Mouse (Mus musculus): Measurements from ENCODE around the gene Sp100.

Sp100 gene

GRCm38 (mm10) chr1:85697721-85698493 lies 48.1 kb downstream of the Sp100 start:
- no peak for DNase-seq (ENCODE audit: low read depth)

DNA sequence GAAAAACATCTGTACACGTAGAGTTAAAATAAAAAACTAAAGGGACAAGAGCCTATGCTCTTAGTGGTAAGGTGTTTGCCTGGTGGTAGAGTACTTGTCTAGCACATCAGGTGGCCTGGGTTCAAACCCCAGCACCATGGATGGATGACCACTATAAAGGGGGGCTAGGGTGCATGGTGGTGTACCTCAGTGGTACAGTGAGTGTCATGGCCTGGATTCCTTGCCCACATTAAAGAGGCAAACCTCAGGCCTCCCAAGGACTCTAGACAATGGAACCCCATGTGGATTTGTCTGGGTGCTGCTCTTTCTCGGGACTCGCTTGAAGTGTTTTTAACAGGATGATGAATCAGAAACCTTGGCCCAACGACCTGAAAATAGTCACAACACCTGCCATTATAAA lies 52.7 kb downstream of the Sp100 start:
- no peak for DNase-seq (ENCODE audit: low read depth)

GRCm38 (mm10) chr1:85703245-85704186 lies 53.7 kb downstream of the Sp100 start:
- peak; percentile 91 for DNase-seq (ENCODE audit: low read depth)

- DNase-seq (ENCODE audit: low read depth) = no peak
Measured at GRCm38 (mm10) chr1:85705552-85705951, 55.8 kb downstream of the Sp100 start.

GRCm38 (mm10) chr1:85706754-85707153 lies 57.0 kb downstream of the Sp100 start:
- no peak for DNase-seq (ENCODE audit: low read depth)

- DNase-seq (ENCODE audit: low read depth) = no peak
Measured at GRCm38 (mm10) chr1:85714501-85714900, 64.7 kb downstream of the Sp100 start.

DNA sequence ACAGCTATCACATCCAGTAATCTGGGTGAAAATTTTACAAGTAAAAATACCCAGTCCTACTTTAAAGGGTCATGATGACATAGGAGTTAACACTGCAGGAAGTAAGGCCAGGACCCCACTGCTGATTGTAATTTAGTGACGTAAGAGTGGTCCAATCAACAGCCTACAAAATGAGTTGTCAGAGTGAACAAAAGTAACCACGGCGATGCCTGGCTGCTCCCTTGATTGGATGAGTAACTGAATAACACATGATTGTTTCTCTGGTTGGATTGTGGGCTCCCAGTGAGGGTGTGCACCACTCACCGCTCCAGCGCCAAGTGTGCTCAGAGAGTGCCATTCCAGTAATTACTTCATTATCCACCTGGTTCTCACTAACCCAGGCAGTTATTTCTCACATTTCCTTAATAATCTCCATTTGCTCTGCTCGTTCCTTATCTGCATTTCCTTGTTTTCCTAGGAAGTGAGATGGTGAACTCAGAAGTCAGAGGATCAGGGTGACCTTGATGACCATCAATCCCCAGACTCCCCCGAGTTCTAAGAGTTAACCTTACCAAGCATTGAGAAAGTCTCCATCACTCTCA lies 66.7 kb downstream of the Sp100 start:
- DNase-seq (ENCODE audit: low read depth) = no peak

GRCm38 (mm10) chr1:85719049-85719448 lies 69.3 kb downstream of the Sp100 start:
- DNase-seq (ENCODE audit: low read depth) = no peak

DNA sequence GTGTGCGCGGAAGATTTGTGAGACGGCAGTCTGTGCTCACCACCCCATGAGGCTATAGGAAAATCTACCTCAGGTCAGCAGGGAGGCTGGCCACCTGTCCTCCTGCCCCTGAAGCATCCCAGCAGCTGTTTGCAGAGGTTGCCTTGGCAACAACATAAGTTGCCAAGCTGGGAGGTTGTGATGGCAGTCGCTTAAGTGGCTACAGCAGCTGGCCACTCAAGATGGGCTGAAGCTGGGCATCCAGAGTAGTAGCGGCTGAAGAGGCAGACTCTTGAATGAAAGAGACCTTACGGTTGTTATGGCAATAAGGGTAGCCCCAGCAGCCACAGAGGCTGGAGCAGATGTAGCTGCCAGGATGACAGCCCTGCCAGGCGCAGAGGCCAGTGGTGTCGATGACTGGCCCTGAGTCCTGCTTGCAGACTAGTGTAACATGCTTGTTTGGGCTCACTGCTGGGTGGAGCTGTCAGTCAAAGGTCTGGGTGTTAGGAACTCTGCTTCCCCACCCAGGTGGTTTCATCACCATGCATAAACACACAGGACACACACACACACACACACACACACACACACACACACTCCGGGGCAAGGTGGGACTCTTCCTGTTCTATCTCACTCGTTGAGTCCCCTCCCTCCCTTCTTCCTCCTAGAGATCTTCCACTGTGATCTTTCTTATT lies 70.6 kb downstream of the Sp100 start:
- no peak for DNase-seq (ENCODE audit: low read depth)

- DNase-seq (ENCODE audit: low read depth) = no peak
Measured at GRCm38 (mm10) chr1:85730471-85730870, 80.7 kb downstream of the Sp100 start.

DNA sequence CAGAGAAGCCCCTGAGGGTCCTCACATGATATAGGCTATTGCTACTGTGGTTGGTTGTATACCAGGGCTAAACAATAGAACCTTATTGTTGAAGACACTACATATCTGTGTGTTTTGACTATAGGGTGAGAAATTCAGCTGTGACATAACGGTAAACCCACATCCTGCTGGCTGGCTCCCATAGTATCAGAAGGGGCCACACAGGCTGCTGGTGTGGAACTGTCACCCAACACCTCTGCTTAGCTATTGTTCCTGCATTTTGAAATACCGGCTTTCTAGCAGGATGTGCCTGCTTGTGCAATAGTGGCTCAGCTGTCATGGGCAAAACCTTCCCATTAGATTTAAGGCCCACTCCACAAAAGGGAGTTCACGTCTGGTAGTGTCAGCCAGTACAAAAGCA lies 82.8 kb downstream of the Sp100 start:
- no peak for DNase-seq (ENCODE audit: low read depth)

DNA sequence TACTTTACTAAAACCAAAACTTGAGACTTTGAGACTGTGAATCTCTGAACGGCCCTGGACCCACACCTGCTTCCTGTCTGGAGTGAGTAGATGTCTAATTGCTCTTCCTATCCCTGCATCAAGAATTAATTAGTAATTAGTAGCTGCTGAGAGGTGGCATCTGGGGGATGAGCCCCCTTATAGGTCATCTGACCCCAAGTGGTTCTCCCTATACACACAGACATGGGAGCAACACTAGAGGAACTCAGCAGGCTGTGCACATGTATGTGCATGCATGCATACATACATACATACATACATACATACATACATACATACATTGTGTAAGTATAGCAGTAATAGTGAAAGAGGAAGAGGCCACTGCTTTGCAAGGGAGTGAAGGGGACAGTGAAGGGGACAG lies 84.7 kb downstream of the Sp100 start:
- no peak for DNase-seq (ENCODE audit: low read depth)

DNA sequence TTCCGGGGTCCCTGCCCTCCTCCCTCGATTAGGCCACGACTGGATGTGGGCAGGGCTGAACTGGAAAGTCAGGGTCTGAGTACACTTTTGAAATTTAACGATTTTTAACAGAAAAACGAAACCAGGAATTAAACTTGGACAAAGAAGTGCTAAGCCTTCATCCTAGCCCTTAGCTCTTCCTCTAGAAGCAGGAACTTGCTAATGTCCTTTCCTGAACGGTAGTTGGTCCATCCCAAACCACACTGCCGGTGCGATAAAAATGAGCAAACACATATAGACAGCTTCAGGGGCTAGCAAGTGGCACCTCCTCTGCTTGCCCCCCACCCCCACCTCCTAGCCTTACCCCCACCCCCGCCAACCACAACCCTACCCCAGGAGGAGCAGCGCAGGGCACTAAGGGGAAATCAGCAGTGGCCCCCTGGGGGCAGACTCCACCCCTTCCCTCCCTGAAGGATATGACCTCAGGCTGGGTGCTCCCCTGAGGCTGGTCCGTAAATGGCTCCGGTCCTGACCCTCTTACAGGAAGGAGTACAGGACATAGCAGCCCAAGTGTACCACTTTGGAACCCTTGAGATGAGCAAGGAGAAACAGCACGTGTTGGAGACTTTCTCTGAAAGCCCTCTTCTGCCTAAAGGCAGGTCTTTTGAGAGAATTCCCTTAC lies 85.8 kb downstream of the Sp100 start:
- DNase-seq (ENCODE audit: low read depth) = peak; percentile 63

DNA sequence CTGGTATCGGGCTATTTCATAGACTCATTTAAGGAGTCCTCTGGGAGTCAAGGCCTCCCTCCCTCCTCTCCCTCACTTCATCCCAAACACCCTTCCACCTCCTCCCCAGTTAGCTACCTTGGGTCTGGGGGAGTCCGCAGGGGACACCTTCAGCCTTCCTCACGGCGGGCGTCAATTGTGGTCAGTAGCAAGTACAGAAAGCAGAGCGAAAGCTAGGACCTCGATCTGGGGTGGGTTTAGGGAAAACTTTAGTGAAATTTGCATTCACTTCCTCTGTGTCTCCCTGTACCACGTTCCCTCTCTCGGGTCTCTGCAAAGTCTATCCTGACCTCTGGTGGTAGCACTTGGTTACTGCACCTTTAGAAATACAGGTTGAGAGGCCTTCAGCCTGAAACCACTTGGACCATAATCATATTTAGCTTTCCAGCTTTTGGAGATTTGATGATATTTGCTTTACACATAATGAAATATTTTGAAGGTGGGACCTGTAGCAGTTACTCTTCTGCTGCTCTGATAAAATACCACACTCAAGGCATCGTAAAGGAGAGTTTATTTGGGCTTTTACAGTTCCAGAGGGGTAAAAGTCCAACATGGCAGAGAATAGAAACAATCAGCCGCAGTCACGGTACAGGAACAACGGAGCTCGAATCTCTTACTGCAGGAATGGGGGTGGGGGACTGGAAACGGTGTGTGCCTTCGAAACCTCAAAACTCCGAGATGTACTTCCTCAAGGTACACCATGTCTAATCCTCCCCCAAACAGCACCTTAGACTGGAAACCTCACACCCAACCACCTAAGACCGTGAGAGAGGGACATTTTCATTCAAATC lies 86.8 kb downstream of the Sp100 start:
- DNase-seq (ENCODE audit: low read depth) = peak; percentile 84

DNA sequence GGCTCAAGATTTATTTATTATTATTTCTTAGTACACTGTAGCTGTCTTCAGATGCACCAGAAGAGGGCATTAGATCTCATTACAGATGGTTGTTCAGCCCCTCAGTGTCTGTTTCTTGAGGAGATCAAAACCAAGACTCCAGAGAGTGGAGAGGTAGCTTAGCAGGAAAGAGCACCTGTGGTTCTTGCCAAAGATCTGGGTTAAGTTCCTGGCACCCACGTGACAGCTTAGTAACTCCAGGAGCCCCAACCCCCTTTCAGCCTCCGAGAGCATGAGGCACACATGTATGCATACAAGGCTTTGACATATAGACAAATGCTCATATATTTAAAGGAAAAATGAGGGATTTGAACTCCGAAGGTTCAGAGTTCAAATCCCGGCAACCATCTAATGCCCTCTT lies 89.2 kb downstream of the Sp100 start:
- DNase-seq (ENCODE audit: low read depth) = no peak

GRCm38 (mm10) chr1:85739819-85740218 lies 90.0 kb downstream of the Sp100 start:
- DNase-seq (ENCODE audit: low read depth) = no peak

DNA sequence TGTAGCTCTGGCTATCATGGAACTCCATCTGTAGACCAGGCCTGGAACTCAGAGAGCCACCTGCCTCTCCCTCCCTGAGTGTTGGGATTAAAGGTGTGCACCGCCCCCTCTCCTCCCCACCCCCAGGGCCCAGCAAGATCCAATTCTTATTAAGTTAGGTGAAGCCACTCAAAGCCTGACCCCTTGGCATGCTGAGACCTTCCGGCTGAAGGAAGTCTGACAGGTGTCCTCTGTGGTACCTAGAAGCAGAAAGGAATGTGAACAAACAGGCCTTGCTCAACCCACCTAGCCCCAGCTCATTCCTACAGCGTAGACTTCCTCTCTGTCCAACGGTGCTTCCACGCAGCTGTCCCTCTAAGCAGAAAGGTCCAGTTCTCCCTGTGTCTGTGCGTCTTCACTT lies 91.1 kb downstream of the Sp100 start:
- no peak for DNase-seq (ENCODE audit: low read depth)

DNA sequence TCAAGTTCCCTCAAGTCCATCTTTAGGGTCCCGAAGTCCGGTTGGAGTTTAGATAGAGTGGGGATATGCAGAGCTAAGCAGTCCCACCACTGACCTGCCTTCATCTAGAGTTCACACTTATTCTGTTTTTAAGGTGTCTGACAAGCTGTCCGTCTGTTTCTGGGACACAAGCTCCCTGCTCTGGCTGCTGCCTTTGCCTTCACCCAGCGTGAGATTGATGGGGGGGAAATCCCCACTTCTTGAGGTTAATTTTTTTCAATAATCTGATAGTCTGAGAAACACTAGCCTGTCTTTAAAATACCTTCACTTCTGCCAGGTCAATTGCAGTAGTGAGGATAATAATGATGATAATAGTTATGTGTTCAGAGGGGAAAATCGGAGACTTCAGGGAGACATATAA lies 92.5 kb downstream of the Sp100 start:
- no peak for DNase-seq (ENCODE audit: low read depth)

DNA sequence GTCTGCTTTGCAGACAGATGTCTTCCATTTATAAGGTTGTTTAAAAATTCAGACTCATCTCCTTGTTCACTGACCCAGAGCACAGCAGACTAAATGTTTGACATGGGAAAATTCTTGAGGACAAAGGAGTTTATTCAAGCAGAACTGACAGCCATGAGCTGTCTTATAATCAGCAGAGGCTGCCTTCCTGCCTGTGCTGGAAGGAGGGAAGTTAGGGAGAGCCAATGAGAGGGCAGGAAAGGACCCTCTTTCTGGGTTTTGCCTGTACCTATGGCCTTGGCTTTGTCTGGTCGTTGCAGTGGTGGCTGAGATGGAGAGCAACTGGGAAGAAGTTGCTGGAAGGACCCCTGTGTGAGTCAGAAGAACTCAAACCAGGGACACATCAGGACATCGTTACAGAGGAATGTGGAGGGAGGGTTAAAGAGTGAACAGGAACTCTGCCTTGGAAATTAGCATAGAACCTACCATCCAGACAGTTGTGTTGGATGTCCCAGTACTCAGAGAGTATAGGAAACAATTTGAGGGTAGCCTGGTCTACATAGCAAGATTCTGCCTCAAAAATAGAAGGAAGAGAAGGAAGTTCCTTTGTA lies 93.2 kb downstream of the Sp100 start:
- DNase-seq (ENCODE audit: low read depth) = no peak

DNA sequence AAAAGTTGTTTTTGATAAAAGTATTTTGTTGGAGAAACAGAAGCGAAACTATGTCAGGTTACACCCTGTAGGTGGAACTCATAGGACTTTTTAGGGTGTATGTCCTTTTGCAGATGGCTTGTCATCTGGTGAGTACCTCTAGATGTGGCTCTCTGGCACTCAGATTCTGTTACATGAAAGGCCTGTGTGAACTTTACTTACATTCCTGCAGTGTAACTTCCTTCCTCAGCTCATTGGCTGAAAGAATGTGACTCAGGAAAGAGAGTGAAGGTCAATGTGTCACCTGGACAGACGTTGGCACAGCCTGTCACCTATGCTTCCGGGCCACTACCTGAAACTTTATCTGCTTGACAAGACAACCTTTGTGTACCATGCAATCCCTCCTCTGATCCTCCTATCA lies 94.8 kb downstream of the Sp100 start:
- no peak for DNase-seq (ENCODE audit: low read depth)
